Mouse (Mus musculus) intestine, postnatal 0 days (tissue): Measurements from ENCODE around the gene Egflam. TPM values are rescaled to one million over a fixed set of nuclear protein-coding genes. Genes with fewer than 3 reads are reported as not detected.
A peak's percentile ranks its signal among the peaks of the same experiment; 100 is the strongest.

Experiments used
- ATAC-seq: fragments of 200-750 bp; cut with Nextera tagmentation; 2 replicates; pipeline ENCODE4 v1.8.0; 2017; ENCODE audit warnings: mild to moderate bottlenecking, moderate TSS enrichment, moderate library complexity
- H3K27ac ChIP-seq: fragments of 300-500 bp; sonication (generic); 2 replicates; pipeline ENCODE4 v1.5.1; 2014; ENCODE audit warnings: mild to moderate bottlenecking, low read depth, low read length, moderate library complexity
- H3K27me3 ChIP-seq: fragments of 300-500 bp; sonication (generic); replicated peaks from 2 replicates; pipeline ENCODE4 v1.6.1; 2014; ENCODE audit warnings: low read length, mixed read lengths; ENCODE audit not compliant: control insufficient read depth, insufficient read depth
- H3K36me3 ChIP-seq: fragments of 300-500 bp; sonication (generic); 2 replicates; pipeline ENCODE4 v1.6.1; 2014; ENCODE audit warnings: mild to moderate bottlenecking, moderate library complexity; ENCODE audit not compliant: control insufficient read depth, insufficient read depth
- H3K4me1 ChIP-seq: fragments of 300-500 bp; sonication (generic); replicated peaks from 2 replicates; pipeline ENCODE4 v1.6.1; 2014; ENCODE audit warnings: antibody characterized with exemption, low read length, mixed read lengths; ENCODE audit not compliant: control insufficient read depth, insufficient read depth
- H3K4me2 ChIP-seq: fragments of 300-500 bp; sonication (generic); replicated peaks from 2 replicates; pipeline ENCODE4 v1.6.1; 2014; ENCODE audit warnings: low read depth, mild to moderate bottlenecking, moderate library complexity
- H3K4me3 ChIP-seq: fragments of 300-500 bp; sonication (generic); 2 replicates; pipeline ENCODE4 v1.5.1; 2014; ENCODE audit warnings: low read depth, low read length
- H3K9ac ChIP-seq: fragments of 300-500 bp; sonication (generic); 2 replicates; pipeline ENCODE4 v1.6.1; 2014; ENCODE audit warnings: mild to moderate bottlenecking, low read depth, low read length
- H3K9me3 ChIP-seq: fragments of 300-500 bp; sonication (generic); 2 replicates; pipeline ENCODE4 v1.6.1; 2016; ENCODE audit warnings: mixed run types; ENCODE audit not compliant: control insufficient read depth
- CTCF ChIP-seq: sonication (generic); IDR thresholded peaks from 2 replicates; pipeline ENCODE4 v1.5.1; 2016; ENCODE audit warnings: low read depth, mild to moderate bottlenecking, control low read depth, antibody characterized with exemption, moderate library complexity
- WGBS: fragments of 180-500 bp; shearing (Covaris S2); extraction: QIAGEN DNeasy Blood & Tissue Kit; methylation state at CpG from one replicate; pipeline ENCODE4 v1.1.7; 2014; 5-methylcytosine and 5-hydroxymethylcytosine counted together
- polyA plus RNA-seq: library from polyadenylated mRNA; unstranded; fragments of >200 nt; fragmentation: Nextera tagmentation; extraction: Ambion mirVana; gene quantifications from 2 replicates; pipeline ENCODE4 v1.2.1, GENCODE M21; 2015

Gene Egflam
- polyA plus RNA-seq, 1 experiment from 2014 or later: 5.2 TPM

GRCm38 (mm10) chr15:7187682-7188081 lies 210.5 kb downstream of the Egflam start:
- no peak overlapping the region for H3K4me2 ChIP-seq
- H3K27ac ChIP-seq: no peak overlapping the region
- no peaks in the 10 kb centered on the region for H3K4me1 ChIP-seq
- H3K36me3 ChIP-seq: peaks cover 12% of the 10 kb centered on the region; the same call in 1 of the 2 replicates
- no peaks in the 10 kb centered on the region for H3K9me3 ChIP-seq
- no peak overlapping the region for H3K9ac ChIP-seq
- TF ChIP-seq CTCF: no peak
- 88% methylated on average over 6 of the region's 6 CpGs for WGBS
- no peak overlapping the region for H3K4me3 ChIP-seq
- ATAC-seq: no peak
- H3K27me3 ChIP-seq: no peaks in the 10 kb centered on the region

GRCm38 (mm10) chr15:7180576-7180975 lies 217.6 kb downstream of the Egflam start:
- ATAC-seq: no peak
- H3K4me1 ChIP-seq: no peaks in the 10 kb centered on the region
- no peaks in the 10 kb centered on the region for H3K27me3 ChIP-seq
- WGBS: 74% methylated on average over 6 of the region's 6 CpGs
- H3K9ac ChIP-seq: no peak overlapping the region
- H3K4me2 ChIP-seq: no peak overlapping the region
- H3K9me3 ChIP-seq: no peaks in the 10 kb centered on the region
- no peak overlapping the region for H3K4me3 ChIP-seq
- no peak overlapping the region for H3K27ac ChIP-seq
- TF ChIP-seq CTCF: no peak
- H3K36me3 ChIP-seq: peaks cover 15% of the 10 kb centered on the region

DNA sequence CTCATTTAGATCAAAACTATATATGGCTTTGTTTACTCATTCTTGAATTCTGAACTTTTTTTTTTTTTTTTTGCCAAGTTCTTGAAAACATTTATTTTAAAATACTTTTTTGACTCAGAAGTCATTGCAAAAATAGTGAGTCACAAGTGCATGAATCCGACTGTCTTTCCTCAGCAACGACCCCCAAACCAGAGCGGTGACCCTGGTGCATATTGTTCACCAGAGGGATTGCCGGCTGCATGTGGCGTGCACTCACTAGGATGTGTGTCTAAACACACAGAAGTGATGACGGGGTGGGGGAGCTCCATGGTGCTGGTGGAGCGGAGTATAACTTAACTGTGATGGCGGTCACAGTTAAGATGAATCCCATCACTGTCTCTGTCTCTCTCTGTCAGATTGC lies 224.4 kb downstream of the Egflam start:
- Histone ChIP-seq H3K36me3 (no peaks in the 10 kb centered on the region; the same call in 1 of the 2 replicates), H3K4me2 (no peak overlapping the region), H3K27me3 (no peaks in the 10 kb centered on the region), H3K9ac (no peak overlapping the region), H3K4me3 (no peak overlapping the region), H3K27ac (no peak overlapping the region), H3K4me1 (no peaks in the 10 kb centered on the region), H3K9me3 (no peaks in the 10 kb centered on the region)
- 91% methylated on average over 8 of the region's 8 CpGs for WGBS
- no peak for TF ChIP-seq CTCF
- no peak for ATAC-seq

GRCm38 (mm10) chr15:7173346-7173745 lies 224.8 kb downstream of the Egflam start:
- Histone ChIP-seq H3K4me3 (no peak overlapping the region), H3K4me2 (no peak overlapping the region), H3K36me3 (no peaks in the 10 kb centered on the region; the same call in 1 of the 2 replicates), H3K27me3 (no peaks in the 10 kb centered on the region), H3K27ac (no peak overlapping the region), H3K9me3 (no peaks in the 10 kb centered on the region), H3K9ac (no peak overlapping the region), H3K4me1 (no peaks in the 10 kb centered on the region)
- WGBS: 88% methylated on average over 7 of the region's 7 CpGs
- TF ChIP-seq CTCF: no peak
- ATAC-seq: no peak

- no peak overlapping the region for H3K9ac ChIP-seq
- no peak overlapping the region for H3K4me2 ChIP-seq
- no peaks in the 10 kb centered on the region for H3K9me3 ChIP-seq
- WGBS: 36% methylated on average over 2 of the region's 2 CpGs
- no peak for TF ChIP-seq CTCF
- no peak overlapping the region for H3K4me3 ChIP-seq
- no peaks in the 10 kb centered on the region for H3K27me3 ChIP-seq
- H3K27ac ChIP-seq: no peak overlapping the region
- H3K36me3 ChIP-seq: no peaks in the 10 kb centered on the region; the same call in 1 of the 2 replicates
- no peaks in the 10 kb centered on the region for H3K4me1 ChIP-seq
- peak; percentile 54 for ATAC-seq
Measured at GRCm38 (mm10) chr15:7172875-7173274, 225.3 kb downstream of the Egflam start.

DNA sequence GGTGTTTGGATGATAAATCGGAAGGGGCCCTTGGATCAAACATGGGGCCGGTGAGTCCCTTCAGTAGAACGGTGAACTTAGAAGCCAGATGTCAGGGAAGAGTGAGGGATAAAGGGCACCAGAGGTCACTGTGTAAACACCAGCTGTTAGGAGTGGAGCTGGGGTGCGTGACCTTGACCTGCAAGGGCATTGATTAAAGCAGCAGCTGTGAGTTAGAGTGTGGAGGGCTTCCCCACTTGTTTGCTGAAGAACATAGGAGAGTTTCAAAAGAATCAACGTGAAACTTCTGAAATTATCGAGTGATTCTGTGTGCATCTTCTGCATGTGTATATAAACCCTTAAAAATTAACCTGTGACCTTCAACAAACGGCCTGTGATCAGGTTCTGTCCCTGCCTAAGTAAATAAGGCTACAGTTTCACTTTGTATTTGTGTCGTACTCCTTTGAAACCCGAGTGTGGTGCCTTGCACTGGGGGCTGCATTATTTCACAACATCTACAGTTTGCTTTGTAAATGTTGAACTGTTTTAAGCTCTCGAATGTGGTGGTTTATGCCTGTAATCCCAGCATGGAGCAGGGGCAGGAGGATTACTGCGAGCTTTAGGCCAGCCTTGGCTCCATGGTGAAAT lies 230.2 kb downstream of the Egflam start:
- no peak overlapping the region for H3K4me3 ChIP-seq
- H3K27ac ChIP-seq: no peak overlapping the region
- no peak for TF ChIP-seq CTCF
- H3K27me3 ChIP-seq: no peaks in the 10 kb centered on the region
- no peak overlapping the region for H3K9ac ChIP-seq
- no peak overlapping the region for H3K4me2 ChIP-seq
- 53% methylated on average over 11 of the region's 11 CpGs for WGBS
- ATAC-seq: no peak
- H3K4me1 ChIP-seq: no peaks in the 10 kb centered on the region
- H3K36me3 ChIP-seq: peaks cover 5% of the 10 kb centered on the region
- no peaks in the 10 kb centered on the region for H3K9me3 ChIP-seq
